Mouse (Mus musculus): ENCODE measurements at regions not wholly inside any gene's neighbourhood (a gene's known extent, or its start where the extent isn't known, plus 50 kb on each side); places are given as distances from the start of the nearest gene placed in this dataset.
A peak's percentile ranks its signal among the peaks of the same experiment; 100 is the strongest.

- H3K9ac ChIP-seq (ENCODE audit: low read depth, low read length, severe bottlenecking), result no peak overlapping the region
- 54% methylated on average over 6 of the region's 6 CpGs for WGBS
These were observed 447.5 kb upstream of the Pappa start for GRCm38 (mm10) chr4:64676438-64676837.

GRCm38 (mm10) chr4:64676881-64677280 lies 447.1 kb upstream of the Pappa start:
- TF ChIP-seq POLR2A (IDR thresholded peaks at IDR 0.05; ENCODE audit: borderline replicate concordance, extremely low read depth, insufficient read depth, insufficient read length), result no peak
- Histone ChIP-seq H3K9ac (ENCODE audit: low read depth, low read length, severe bottlenecking) (no peak overlapping the region), H3K4me1 (ENCODE audit: control insufficient read depth, insufficient read depth, low read length) (no peaks in the 10 kb centered on the region), H3K27ac (replicated peaks; ENCODE audit: low read depth, low read length) (no peak overlapping the region), H3K27me3 (ENCODE audit: control insufficient read depth, insufficient read depth, low read length) (no peaks in the 10 kb centered on the region), H3K36me3 (ENCODE audit: control insufficient read depth, insufficient read depth, low read length) (no peaks in the 10 kb centered on the region), H3K4me2 (replicated peaks; ENCODE audit: low read depth, low read length, severe bottlenecking) (no peak overlapping the region), H3K4me3 (replicated peaks; ENCODE audit: low read length) (no peak overlapping the region), H3K9me3 (ENCODE audit: control insufficient read depth, low read length) (no peaks in the 10 kb centered on the region)
- WGBS, result 56% methylated on average over 5 of the region's 5 CpGs
- peak; percentile 7 for DNase-seq (ENCODE audit: low spot score)
- no peak for ATAC-seq (ENCODE audit: low FRiP score, low read depth)

More at GRCm38 (mm10) chr4:64676438-64676837, 447.5 kb upstream of the Pappa start:
- Histone ChIP-seq H3K9me3 (ENCODE audit: control insufficient read depth, low read length) (no peaks in the 10 kb centered on the region), H3K27ac (replicated peaks; ENCODE audit: low read depth, low read length) (no peak overlapping the region), H3K4me1 (ENCODE audit: control insufficient read depth, insufficient read depth, low read length) (no peaks in the 10 kb centered on the region), H3K4me2 (replicated peaks; ENCODE audit: low read depth, low read length, severe bottlenecking) (no peak overlapping the region), H3K27me3 (ENCODE audit: control insufficient read depth, insufficient read depth, low read length) (no peaks in the 10 kb centered on the region), H3K4me3 (replicated peaks; ENCODE audit: low read length) (no peak overlapping the region), H3K36me3 (ENCODE audit: control insufficient read depth, insufficient read depth, low read length) (no peaks in the 10 kb centered on the region)
- ATAC-seq (ENCODE audit: low FRiP score, low read depth) (no peak), DNase-seq (ENCODE audit: low spot score) (no peak)
- no peak for TF ChIP-seq POLR2A (IDR thresholded peaks at IDR 0.05; ENCODE audit: borderline replicate concordance, extremely low read depth, insufficient read depth, insufficient read length)

GRCm38 (mm10) chr4:64684654-64685053 lies 439.3 kb upstream of the Pappa start:
- H3K9ac ChIP-seq (ENCODE audit: low read depth, low read length, severe bottlenecking), result no peak overlapping the region
- H3K4me3 ChIP-seq (replicated peaks; ENCODE audit: low read length), result no peak overlapping the region
- ATAC-seq (ENCODE audit: low FRiP score, low read depth), result no peak
- no peaks in the 10 kb centered on the region for H3K27me3 ChIP-seq (ENCODE audit: control insufficient read depth, insufficient read depth, low read length)
- H3K4me2 ChIP-seq (replicated peaks; ENCODE audit: low read depth, low read length, severe bottlenecking), result no peak overlapping the region
- H3K27ac ChIP-seq (replicated peaks; ENCODE audit: low read depth, low read length), result no peak overlapping the region
- DNase-seq (ENCODE audit: low spot score), result no peak
- TF ChIP-seq POLR2A (IDR thresholded peaks at IDR 0.05; ENCODE audit: borderline replicate concordance, extremely low read depth, insufficient read depth, insufficient read length), result no peak
- no peaks in the 10 kb centered on the region for H3K36me3 ChIP-seq (ENCODE audit: control insufficient read depth, insufficient read depth, low read length)
- no peaks in the 10 kb centered on the region for H3K9me3 ChIP-seq (ENCODE audit: control insufficient read depth, low read length)
- no peaks in the 10 kb centered on the region for H3K4me1 ChIP-seq (ENCODE audit: control insufficient read depth, insufficient read depth, low read length)
- 65% methylated on average over 1 of the region's 1 CpGs for WGBS

- Histone ChIP-seq H3K27ac (replicated peaks; ENCODE audit: low read depth, low read length) (no peak overlapping the region), H3K36me3 (ENCODE audit: control insufficient read depth, insufficient read depth, low read length) (no peaks in the 10 kb centered on the region), H3K9ac (ENCODE audit: low read depth, low read length, severe bottlenecking) (no peak overlapping the region), H3K4me2 (replicated peaks; ENCODE audit: low read depth, low read length, severe bottlenecking) (no peak overlapping the region), H3K4me3 (replicated peaks; ENCODE audit: low read length) (no peak overlapping the region), H3K4me1 (ENCODE audit: control insufficient read depth, insufficient read depth, low read length) (no peaks in the 10 kb centered on the region), H3K9me3 (ENCODE audit: control insufficient read depth, low read length) (no peaks in the 10 kb centered on the region), H3K27me3 (ENCODE audit: control insufficient read depth, insufficient read depth, low read length) (no peaks in the 10 kb centered on the region)
- 16% methylated on average over 1 of the region's 1 CpGs for WGBS
- no peak for ATAC-seq (ENCODE audit: low FRiP score, low read depth)
- DNase-seq (ENCODE audit: low spot score), result no peak
- TF ChIP-seq POLR2A (IDR thresholded peaks at IDR 0.05; ENCODE audit: borderline replicate concordance, extremely low read depth, insufficient read depth, insufficient read length), result no peak
These were observed 427.8 kb upstream of the Pappa start for GRCm38 (mm10) chr4:64696134-64696533.

- no peak overlapping the region for H3K4me3 ChIP-seq (replicated peaks; ENCODE audit: low read length)
- H3K4me2 ChIP-seq (replicated peaks; ENCODE audit: low read depth, low read length, severe bottlenecking), result no peak overlapping the region
- no peak overlapping the region for H3K9ac ChIP-seq (ENCODE audit: low read depth, low read length, severe bottlenecking)
- no peaks in the 10 kb centered on the region for H3K4me1 ChIP-seq (ENCODE audit: control insufficient read depth, insufficient read depth, low read length)
- WGBS, result 23% methylated on average over 3 of the region's 3 CpGs
- no peak overlapping the region for H3K27ac ChIP-seq (replicated peaks; ENCODE audit: low read depth, low read length)
- DNase-seq (ENCODE audit: low spot score), result peak; percentile 15
- no peaks in the 10 kb centered on the region for H3K9me3 ChIP-seq (ENCODE audit: control insufficient read depth, low read length)
- H3K36me3 ChIP-seq (ENCODE audit: control insufficient read depth, insufficient read depth, low read length), result no peaks in the 10 kb centered on the region
- no peaks in the 10 kb centered on the region for H3K27me3 ChIP-seq (ENCODE audit: control insufficient read depth, insufficient read depth, low read length)
- ATAC-seq (ENCODE audit: low FRiP score, low read depth), result peak; percentile 15; the same call in 1 of the 2 replicates
- no peak for TF ChIP-seq POLR2A (IDR thresholded peaks at IDR 0.05; ENCODE audit: borderline replicate concordance, extremely low read depth, insufficient read depth, insufficient read length)
These were observed 400.7 kb upstream of the Pappa start for GRCm38 (mm10) chr4:64723296-64723695.

GRCm38 (mm10) chr4:64724851-64725250 lies 399.1 kb upstream of the Pappa start:
- Histone ChIP-seq H3K9ac (ENCODE audit: low read depth, low read length, severe bottlenecking) (no peak overlapping the region), H3K9me3 (ENCODE audit: control insufficient read depth, low read length) (no peaks in the 10 kb centered on the region)
- 60% methylated on average over 1 of the region's 1 CpGs for WGBS

More at GRCm38 (mm10) chr4:64724851-64725250, 399.1 kb upstream of the Pappa start:
- ATAC-seq (ENCODE audit: low FRiP score, low read depth) (no peak), DNase-seq (ENCODE audit: low spot score) (no peak)
- no peak for TF ChIP-seq POLR2A (IDR thresholded peaks at IDR 0.05; ENCODE audit: borderline replicate concordance, extremely low read depth, insufficient read depth, insufficient read length)
- Histone ChIP-seq H3K4me2 (replicated peaks; ENCODE audit: low read depth, low read length, severe bottlenecking) (no peak overlapping the region), H3K27ac (replicated peaks; ENCODE audit: low read depth, low read length) (no peak overlapping the region), H3K4me3 (replicated peaks; ENCODE audit: low read length) (no peak overlapping the region), H3K27me3 (ENCODE audit: control insufficient read depth, insufficient read depth, low read length) (no peaks in the 10 kb centered on the region), H3K36me3 (ENCODE audit: control insufficient read depth, insufficient read depth, low read length) (no peaks in the 10 kb centered on the region), H3K4me1 (ENCODE audit: control insufficient read depth, insufficient read depth, low read length) (no peaks in the 10 kb centered on the region)

All from limb, embryonic 14.5 days (tissue).